Mouse (Mus musculus) hindbrain, postnatal 0 days (tissue): ENCODE measurements around the gene Dgkq. TPM values are rescaled to one million over a fixed set of nuclear protein-coding genes. Genes with fewer than 3 reads are reported as not detected.

ENCODE experiments used
- ATAC-seq: fragments of 200-750 bp; cut with Nextera tagmentation; 2 replicates; pipeline ENCODE4 v1.8.0; 2017; ENCODE audit warnings: mild to moderate bottlenecking, moderate TSS enrichment, moderate library complexity
- DNase-seq: peaks from one replicate; pipeline ENCODE4 v3.0.0-alpha.2; 2015; ENCODE audit warnings: low spot score
- H3K27ac ChIP-seq: fragments of 300-500 bp; sonication (generic); 2 replicates; pipeline ENCODE4 v1.5.1; 2014; ENCODE audit warnings: mild to moderate bottlenecking
- H3K27me3 ChIP-seq: fragments of 300-500 bp; sonication (generic); 2 replicates; pipeline ENCODE4 v1.6.1; 2014; ENCODE audit warnings: low read length, mixed read lengths; ENCODE audit not compliant: insufficient read depth
- H3K36me3 ChIP-seq: fragments of 300-500 bp; sonication (generic); 2 replicates; pipeline ENCODE4 v1.6.1; 2014; ENCODE audit warnings: low read length, mixed read lengths; ENCODE audit not compliant: insufficient read depth
- H3K4me1 ChIP-seq: fragments of 300-500 bp; sonication (generic); 2 replicates; pipeline ENCODE4 v1.6.1; 2014; ENCODE audit warnings: antibody characterized with exemption, low read length, mixed read lengths; ENCODE audit not compliant: insufficient read depth
- H3K4me2 ChIP-seq: fragments of 300-500 bp; sonication (generic); 2 replicates; pipeline ENCODE4 v1.6.1; 2014; ENCODE audit warnings: low read depth, mild to moderate bottlenecking, low read length, moderate library complexity, mixed read lengths
- H3K4me3 ChIP-seq: fragments of 300-500 bp; sonication (generic); 2 replicates; pipeline ENCODE4 v1.5.1; 2014; ENCODE audit warnings: low read length
- H3K9ac ChIP-seq: fragments of 300-500 bp; sonication (generic); replicated peaks from 2 replicates; pipeline ENCODE4 v1.6.1; 2014; ENCODE audit warnings: mild to moderate bottlenecking, low read length, moderate library complexity, mixed read lengths
- H3K9me3 ChIP-seq: fragments of 300-500 bp; sonication (generic); 2 replicates; pipeline ENCODE4 v1.6.1; 2016; ENCODE audit warnings: low read length, mixed read lengths
- CTCF ChIP-seq: IDR thresholded peaks from 2 replicates; pipeline ENCODE4 v1.5.1; 2016; ENCODE audit warnings: antibody characterized with exemption, control low read depth, low read depth
- WGBS: fragments of 180-500 bp; shearing (Covaris S2); extraction: QIAGEN DNeasy Blood & Tissue Kit; methylation state at CpG from one replicate; pipeline ENCODE4 v1.1.7; 2014; 5-methylcytosine and 5-hydroxymethylcytosine counted together
- polyA plus RNA-seq: library from polyadenylated mRNA; unstranded; fragments of >200 nt; fragmentation: Nextera tagmentation; extraction: Ambion mirVana; gene quantifications from 2 replicates; pipeline ENCODE4 v1.2.1, GENCODE M21; 2015
- total RNA-seq: library from RNA; depleted of rRNA; stranded (reverse); fragments of >200 nt; gene quantifications from 2 replicates; pipeline ENCODE4 v1.2.3, GENCODE M21; 2014

Gene Dgkq
- total and polyA plus RNA-seq, 2 experiments from 2014 or later: 19.3 to 64.4 TPM

DNA sequence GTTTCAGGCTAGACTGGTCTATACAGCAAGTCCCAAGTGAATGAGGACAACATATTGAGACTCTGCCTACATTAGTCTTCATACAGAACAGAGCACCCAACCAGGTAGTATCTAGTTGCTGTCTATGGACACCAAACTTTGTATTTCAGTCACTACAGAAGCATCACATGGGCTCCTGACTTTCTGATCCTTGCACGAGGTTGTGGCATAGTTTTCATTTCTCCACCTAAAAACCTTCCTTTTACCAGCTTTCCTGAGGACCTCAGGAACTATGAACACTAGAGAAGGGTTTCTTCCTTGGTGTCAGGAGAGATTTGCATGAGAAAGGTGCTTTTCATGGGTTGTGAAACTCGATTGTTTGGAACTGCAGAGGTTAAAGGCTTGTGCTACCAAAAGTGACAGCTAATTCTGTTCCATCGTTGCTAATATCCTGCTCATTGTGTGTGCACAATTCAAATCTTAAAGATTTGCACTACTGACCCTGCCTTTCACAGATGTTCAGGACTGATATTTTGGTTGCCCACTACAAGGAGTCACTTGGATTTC is 1.0 kb downstream of the Dgkq start:
- H3K36me3 ChIP-seq: peaks cover 6% of the 10 kb centered on the region
- WGBS: 7% methylated on average over 3 of the region's 3 CpGs
- peak overlapping the region; percentile 85; the same call in 1 of the 2 replicates for H3K27ac ChIP-seq
- ATAC-seq: no peak; the same call in 1 of the 2 replicates
- H3K9me3 ChIP-seq: no peaks in the 10 kb centered on the region
- peak overlapping the region; percentile 64 for H3K9ac ChIP-seq
- H3K4me2 ChIP-seq: peak overlapping the region; percentile 77
- H3K4me1 ChIP-seq: no peaks in the 10 kb centered on the region; the same call in 1 of the 2 replicates
- no peak for DNase-seq
- peak overlapping the region; percentile 55 for H3K4me3 ChIP-seq
- H3K27me3 ChIP-seq: no peaks in the 10 kb centered on the region
- TF ChIP-seq CTCF: no peak

DNA sequence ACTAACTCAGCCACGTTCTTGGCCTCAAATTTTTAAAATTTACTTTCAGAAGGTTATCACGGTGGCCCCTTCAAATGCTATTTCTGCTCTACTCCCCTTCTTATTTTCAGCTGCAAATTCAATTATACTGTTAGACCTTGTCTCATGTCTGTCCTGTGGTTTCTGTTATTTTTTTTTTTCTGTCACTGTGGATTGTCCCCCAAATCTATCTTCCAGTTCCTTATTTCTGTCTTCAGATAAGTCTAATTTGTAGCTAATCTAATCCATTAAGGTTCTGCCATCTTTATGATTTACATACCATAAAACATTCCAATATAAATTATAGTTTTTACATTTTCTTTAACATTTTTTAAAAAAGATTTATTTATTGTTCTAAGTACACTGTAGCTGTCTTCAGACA is 2.1 kb downstream of the Dgkq start:
- 89% methylated on average over 2 of the region's 2 CpGs for WGBS
- Histone ChIP-seq H3K9ac (no peak overlapping the region), H3K27me3 (no peaks in the 10 kb centered on the region), H3K4me2 (no peak overlapping the region), H3K4me3 (no peak overlapping the region), H3K4me1 (no peaks in the 10 kb centered on the region; the same call in 1 of the 2 replicates), H3K27ac (no peak overlapping the region), H3K36me3 (peaks cover 4% of the 10 kb centered on the region; the same call in 1 of the 2 replicates), H3K9me3 (no peaks in the 10 kb centered on the region)
- ATAC-seq (no peak), DNase-seq (no peak)
- no peak for TF ChIP-seq CTCF

- ATAC-seq (no peak), DNase-seq (no peak)
- Histone ChIP-seq H3K4me3 (no peak overlapping the region), H3K4me2 (no peak overlapping the region), H3K36me3 (no peaks in the 10 kb centered on the region), H3K9me3 (no peaks in the 10 kb centered on the region), H3K4me1 (peaks cover 1% of the 10 kb centered on the region), H3K27ac (no peak overlapping the region), H3K27me3 (no peaks in the 10 kb centered on the region), H3K9ac (no peak overlapping the region)
- WGBS: 48% methylated on average over 3 of the region's 3 CpGs
- TF ChIP-seq CTCF: no peak
Measured at GRCm38 (mm10) chr5:108665066-108665465, 4.4 kb downstream of the Dgkq start.

DNA sequence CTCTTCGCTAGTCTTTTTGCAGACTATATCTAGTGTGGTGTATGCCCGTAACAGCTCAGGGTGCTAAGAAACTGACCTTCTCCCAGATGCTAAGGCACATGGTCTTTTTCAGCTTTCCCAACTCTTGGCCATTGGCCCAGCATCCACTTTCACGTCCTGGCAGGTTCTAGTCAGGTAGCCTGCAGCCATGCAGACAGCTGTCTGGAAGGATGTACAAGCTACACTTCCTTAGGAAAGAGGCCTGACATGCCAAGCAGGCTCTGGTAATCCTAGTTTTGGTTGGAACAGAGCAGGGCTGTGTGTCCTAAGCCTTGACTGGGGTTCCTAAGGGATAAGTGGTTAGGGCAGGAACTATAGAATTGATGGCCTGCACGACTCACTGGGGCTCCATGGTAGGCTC is 6.7 kb downstream of the Dgkq start:
- Histone ChIP-seq H3K27me3 (no peaks in the 10 kb centered on the region), H3K9ac (no peak overlapping the region), H3K36me3 (peaks cover under 1% of the 10 kb centered on the region; the same call in 1 of the 2 replicates), H3K27ac (no peak overlapping the region), H3K4me3 (no peak overlapping the region), H3K9me3 (no peaks in the 10 kb centered on the region), H3K4me2 (no peak overlapping the region), H3K4me1 (peaks cover 9% of the 10 kb centered on the region)
- ATAC-seq (no peak), DNase-seq (no peak)
- 88% methylated on average over 4 of the region's 4 CpGs for WGBS
- no peak for TF ChIP-seq CTCF

- H3K27me3 ChIP-seq: no peaks in the 10 kb centered on the region
- peak overlapping the region; percentile 92 for H3K9ac ChIP-seq
- no peaks in the 10 kb centered on the region for H3K9me3 ChIP-seq
- 15% methylated on average over 36 of the region's 36 CpGs for WGBS
- DNase-seq (peak; percentile 94), ATAC-seq (peak; percentile 98)
- TF ChIP-seq CTCF: no peak
- peaks cover 9% of the 10 kb centered on the region for H3K4me1 ChIP-seq
- peak overlapping the region; percentile 75 for H3K4me2 ChIP-seq
- H3K36me3 ChIP-seq: peaks cover 16% of the 10 kb centered on the region
- peak overlapping the region; percentile 67; the same call in 1 of the 2 replicates for H3K27ac ChIP-seq
- peak overlapping the region; percentile 87 for H3K4me3 ChIP-seq
Measured at GRCm38 (mm10) chr5:108660632-108661268, 8.7 kb downstream of the Dgkq start.

DNA sequence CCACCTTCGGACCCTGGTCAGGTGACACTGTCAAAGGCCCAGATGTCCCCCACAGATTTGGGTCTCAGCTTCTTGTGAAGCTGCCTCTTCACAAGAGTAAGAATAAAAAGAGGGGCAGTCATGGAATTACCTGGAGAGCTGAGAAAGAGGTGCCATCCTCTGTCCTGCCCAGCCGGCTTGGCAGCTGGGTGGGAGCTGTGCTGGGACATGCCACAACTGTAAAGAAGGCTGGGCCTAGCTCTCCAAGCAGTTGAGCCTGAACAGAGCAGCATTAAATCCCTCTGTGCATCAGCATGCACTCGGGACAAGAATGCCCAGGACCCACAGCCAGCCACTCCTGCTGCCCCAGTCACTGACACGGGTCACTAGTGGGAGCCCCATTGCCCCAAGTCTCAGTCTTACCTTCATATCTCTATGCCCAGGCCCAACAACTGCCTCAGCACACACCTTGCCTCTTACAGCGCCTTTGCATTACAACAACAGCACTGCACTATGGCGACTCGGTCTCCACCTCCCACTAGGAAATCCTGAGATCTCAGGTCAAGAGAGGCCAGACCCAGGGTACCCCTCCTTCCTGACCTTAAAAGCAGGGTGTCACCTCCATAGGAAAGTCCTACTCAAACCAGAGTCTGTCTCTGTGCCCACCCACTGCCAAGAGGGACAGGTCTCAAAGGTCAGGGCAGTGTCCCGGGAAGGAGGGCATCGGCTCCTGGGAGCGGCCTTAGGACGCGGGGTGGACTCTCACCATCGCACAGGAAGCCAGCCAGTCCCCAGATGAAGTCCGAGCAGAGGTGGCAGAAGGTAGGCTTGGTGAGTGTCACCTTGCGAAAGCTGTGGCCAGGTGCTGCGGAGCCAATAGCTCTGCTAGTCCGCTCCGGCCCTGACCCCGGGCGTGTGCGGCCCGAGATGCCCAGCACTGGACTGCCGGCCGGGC is 9.5 kb downstream of the Dgkq start, which contains the start of gene Idua:
Idua (plus strand) TSS at position 634 of the 934 bp plus-strand sequence.
- no peaks in the 10 kb centered on the region for H3K27me3 ChIP-seq
- peak within 1 kb of the TSS; percentile 87 for H3K4me3 ChIP-seq
- peaks cover 24% of the 10 kb centered on the region for H3K36me3 ChIP-seq
- H3K4me2 ChIP-seq: peak within 1 kb of the TSS; percentile 75
- no peak for DNase-seq
- WGBS: 9% methylated on average over 24 of the region's 24 CpGs
- peaks cover 9% of the 10 kb centered on the region for H3K4me1 ChIP-seq
- H3K27ac ChIP-seq: peak within 1 kb of the TSS; percentile 67; the same call in 1 of the 2 replicates
- ATAC-seq: peak; percentile 75
- peak within 1 kb of the TSS; percentile 92 for H3K9ac ChIP-seq
- TF ChIP-seq CTCF: no peak
- no peaks in the 10 kb centered on the region for H3K9me3 ChIP-seq
